Mouse (Mus musculus) hindbrain, embryonic 13.5 days (tissue): ENCODE results near the gene C2cd4a. TPM values are rescaled to one million over a fixed set of nuclear protein-coding genes. Genes with fewer than 3 reads are reported as not detected.
A peak's percentile ranks its signal among the peaks of the same experiment; 100 is the strongest.

Source experiments
- ATAC-seq: fragments of 200-750 bp; cut with Nextera tagmentation; 2 replicates; pipeline ENCODE4 v1.8.0; 2017; ENCODE audit warnings: moderate TSS enrichment; ENCODE audit not compliant: low FRiP score
- H3K27ac ChIP-seq: fragments of 300-500 bp; sonication (generic); 2 replicates; pipeline ENCODE4 v1.5.1; 2015; ENCODE audit warnings: inconsistent platforms, mild to moderate bottlenecking, moderate library complexity
- H3K27me3 ChIP-seq: fragments of 300-500 bp; sonication (generic); 2 replicates; pipeline ENCODE4 v1.6.1; 2015; ENCODE audit warnings: mild to moderate bottlenecking, inconsistent platforms
- H3K36me3 ChIP-seq: fragments of 300-500 bp; sonication (generic); 2 replicates; pipeline ENCODE4 v1.6.1; 2015; ENCODE audit warnings: mild to moderate bottlenecking, inconsistent platforms
- H3K4me1 ChIP-seq: fragments of 300-500 bp; sonication (generic); replicated peaks from 2 replicates; pipeline ENCODE4 v1.6.1; 2015; ENCODE audit warnings: inconsistent platforms
- H3K4me2 ChIP-seq: fragments of 300-500 bp; sonication (generic); 2 replicates; pipeline ENCODE4 v1.6.1; 2015; ENCODE audit warnings: inconsistent platforms, mild to moderate bottlenecking, moderate library complexity
- H3K4me3 ChIP-seq: fragments of 300-500 bp; sonication (generic); 2 replicates; pipeline ENCODE4 v1.5.1; 2015; ENCODE audit warnings: mild to moderate bottlenecking, inconsistent platforms
- H3K9ac ChIP-seq: fragments of 300-500 bp; sonication (generic); 2 replicates; pipeline ENCODE4 v1.6.1; 2015; ENCODE audit warnings: mild to moderate bottlenecking, inconsistent platforms
- H3K9me3 ChIP-seq: fragments of 300-500 bp; sonication (generic); 2 replicates; pipeline ENCODE4 v1.6.1; 2016; ENCODE audit warnings: inconsistent platforms
- WGBS: fragments of 180-500 bp; shearing (Covaris S2); methylation state at CpG from one replicate; pipeline ENCODE4 v1.1.7; 2015; 5-methylcytosine and 5-hydroxymethylcytosine counted together
- polyA plus RNA-seq: library from polyadenylated mRNA; unstranded; fragments of >200 nt; fragmentation: Nextera tagmentation; extraction: Ambion mirVana; gene quantifications from 2 replicates; pipeline ENCODE4 v1.2.1, GENCODE M21; 2015

The C2cd4a gene
- polyA plus RNA-seq, 1 experiment from 2014 or later: 0.35 TPM

GRCm38 (mm10) chr9:67849846-67850245, 17.7 kb upstream of the C2cd4a start:
- H3K4me3 ChIP-seq: no peak overlapping the region
- WGBS: 96% methylated on average over 3 of the region's 3 CpGs
- no peak overlapping the region for H3K4me2 ChIP-seq
- peaks cover 6% of the 10 kb centered on the region for H3K36me3 ChIP-seq
- H3K9ac ChIP-seq: no peak overlapping the region
- no peak for ATAC-seq
- H3K27ac ChIP-seq: no peak overlapping the region
- H3K9me3 ChIP-seq: no peaks in the 10 kb centered on the region
- H3K4me1 ChIP-seq: peaks cover 13% of the 10 kb centered on the region
- H3K27me3 ChIP-seq: no peaks in the 10 kb centered on the region

GRCm38 (mm10) chr9:67849397-67849796, 17.3 kb upstream of the C2cd4a start:
- ATAC-seq: no peak
- 86% methylated on average over 12 of the region's 12 CpGs for WGBS
- Histone ChIP-seq H3K4me1 (peaks cover 15% of the 10 kb centered on the region), H3K4me2 (no peak overlapping the region), H3K9me3 (no peaks in the 10 kb centered on the region), H3K27ac (no peak overlapping the region), H3K4me3 (no peak overlapping the region), H3K9ac (no peak overlapping the region), H3K27me3 (no peaks in the 10 kb centered on the region), H3K36me3 (peaks cover 4% of the 10 kb centered on the region; the same call in 1 of the 2 replicates)

- no peaks in the 10 kb centered on the region for H3K9me3 ChIP-seq
- H3K4me2 ChIP-seq: no peak overlapping the region
- H3K9ac ChIP-seq: no peak overlapping the region
- H3K27me3 ChIP-seq: no peaks in the 10 kb centered on the region
- H3K36me3 ChIP-seq: no peaks in the 10 kb centered on the region
- 68% methylated on average over 3 of the region's 3 CpGs for WGBS
- H3K27ac ChIP-seq: no peak overlapping the region
- H3K4me3 ChIP-seq: no peak overlapping the region
- ATAC-seq: no peak
- peaks cover 15% of the 10 kb centered on the region for H3K4me1 ChIP-seq
Observed at GRCm38 (mm10) chr9:67847606-67848005, 15.5 kb upstream of the C2cd4a start.

- no peak overlapping the region for H3K9ac ChIP-seq
- no peaks in the 10 kb centered on the region for H3K27me3 ChIP-seq
- no peaks in the 10 kb centered on the region for H3K36me3 ChIP-seq
- no peak overlapping the region for H3K27ac ChIP-seq
- no peaks in the 10 kb centered on the region for H3K9me3 ChIP-seq
- H3K4me2 ChIP-seq: no peak overlapping the region
- H3K4me1 ChIP-seq: peaks cover 22% of the 10 kb centered on the region
- WGBS: 95% methylated on average over 2 of the region's 2 CpGs
- no peak overlapping the region for H3K4me3 ChIP-seq
- no peak for ATAC-seq
Observed at GRCm38 (mm10) chr9:67846089-67846488, 14.0 kb upstream of the C2cd4a start.

GRCm38 (mm10) chr9:67845648-67846047, 13.5 kb upstream of the C2cd4a start:
- H3K27ac ChIP-seq: no peak overlapping the region
- H3K9ac ChIP-seq: no peak overlapping the region
- peaks cover 26% of the 10 kb centered on the region for H3K4me1 ChIP-seq
- WGBS: 77% methylated on average over 5 of the region's 5 CpGs
- H3K27me3 ChIP-seq: no peaks in the 10 kb centered on the region
- no peaks in the 10 kb centered on the region for H3K9me3 ChIP-seq
- H3K36me3 ChIP-seq: no peaks in the 10 kb centered on the region
- H3K4me2 ChIP-seq: no peak overlapping the region
- H3K4me3 ChIP-seq: no peak overlapping the region
- ATAC-seq: no peak

GRCm38 (mm10) chr9:67845012-67845411, 12.9 kb upstream of the C2cd4a start:
- WGBS: 82% methylated on average over 4 of the region's 4 CpGs

GRCm38 (mm10) chr9:67842797-67843196, 10.7 kb upstream of the C2cd4a start:
- no peaks in the 10 kb centered on the region for H3K9me3 ChIP-seq
- no peaks in the 10 kb centered on the region for H3K27me3 ChIP-seq
- H3K9ac ChIP-seq: no peak overlapping the region
- no peak overlapping the region for H3K4me3 ChIP-seq
- H3K4me2 ChIP-seq: no peak overlapping the region
- ATAC-seq: no peak
- WGBS: 84% methylated on average over 5 of the region's 5 CpGs
- peaks cover 20% of the 10 kb centered on the region for H3K4me1 ChIP-seq
- no peak overlapping the region for H3K27ac ChIP-seq
- no peaks in the 10 kb centered on the region for H3K36me3 ChIP-seq

More at GRCm38 (mm10) chr9:67845012-67845411, 12.9 kb upstream of the C2cd4a start:
- H3K4me3 ChIP-seq: no peak overlapping the region
- no peaks in the 10 kb centered on the region for H3K9me3 ChIP-seq
- 0 out of 2 replicates have a peak overlapping the region, but pooled peaks have one; percentile 44 for H3K9ac ChIP-seq
- peaks cover 26% of the 10 kb centered on the region for H3K4me1 ChIP-seq
- no peak for ATAC-seq
- H3K36me3 ChIP-seq: no peaks in the 10 kb centered on the region
- no peaks in the 10 kb centered on the region for H3K27me3 ChIP-seq
- no peak overlapping the region for H3K4me2 ChIP-seq
- no peak overlapping the region for H3K27ac ChIP-seq

GRCm38 (mm10) chr9:67839981-67840859, 8.1 kb upstream of the C2cd4a start, which contains the start of gene Vps13c:
Gene Vps13c (plus strand): TSS chr9:67840396.
- H3K36me3 ChIP-seq: no peaks in the 10 kb centered on the region
- H3K4me1 ChIP-seq: peaks cover 14% of the 10 kb centered on the region
- H3K27ac ChIP-seq: peak within 1 kb of the TSS; percentile 91
- peak within 1 kb of the TSS; percentile 78 for H3K4me2 ChIP-seq
- peak within 1 kb of the TSS; percentile 87 for H3K9ac ChIP-seq
- no peaks in the 10 kb centered on the region for H3K9me3 ChIP-seq
- H3K27me3 ChIP-seq: no peaks in the 10 kb centered on the region
- peak within 1 kb of the TSS; percentile 72 for H3K4me3 ChIP-seq
- under 1% methylated on average over 48 of the region's 53 CpGs for WGBS
- peak; percentile 97 for ATAC-seq

- Histone ChIP-seq H3K4me2 (no peak overlapping the region), H3K9ac (no peak overlapping the region), H3K4me3 (no peak overlapping the region), H3K27me3 (peaks cover 22% of the 10 kb centered on the region), H3K4me1 (peaks cover 12% of the 10 kb centered on the region), H3K9me3 (no peaks in the 10 kb centered on the region), H3K36me3 (no peaks in the 10 kb centered on the region), H3K27ac (no peak overlapping the region)
- WGBS: 83% methylated on average over 2 of the region's 2 CpGs
- ATAC-seq: no peak
Observed at GRCm38 (mm10) chr9:67837311-67837710, 5.2 kb upstream of the C2cd4a start.

GRCm38 (mm10) chr9:67834535-67834934, 2.4 kb upstream of the C2cd4a start:
- ATAC-seq: no peak
- H3K9ac ChIP-seq: no peak overlapping the region
- no peak overlapping the region for H3K4me3 ChIP-seq
- H3K4me2 ChIP-seq: no peak overlapping the region
- peaks cover 49% of the 10 kb centered on the region for H3K27me3 ChIP-seq
- H3K9me3 ChIP-seq: no peaks in the 10 kb centered on the region
- peaks cover 20% of the 10 kb centered on the region for H3K4me1 ChIP-seq
- no peak overlapping the region for H3K27ac ChIP-seq
- no peaks in the 10 kb centered on the region for H3K36me3 ChIP-seq
- 90% methylated on average over 5 of the region's 5 CpGs for WGBS

- WGBS: under 1% methylated on average over 57 of the region's 57 CpGs
- Histone ChIP-seq H3K4me3 (peak overlapping the region; percentile 55), H3K4me2 (peak overlapping the region; percentile 74), H3K4me1 (peaks cover 20% of the 10 kb centered on the region), H3K9me3 (no peaks in the 10 kb centered on the region), H3K9ac (peak overlapping the region; percentile 70), H3K36me3 (no peaks in the 10 kb centered on the region), H3K27ac (peak overlapping the region; percentile 44; the same call in 1 of the 2 replicates), H3K27me3 (peaks cover 59% of the 10 kb centered on the region)
- peak; percentile 71 for ATAC-seq
Observed at GRCm38 (mm10) chr9:67831359-67832045, 628 bp downstream of the C2cd4a start.
